Mouse (Mus musculus) liver, embryonic 13.5 days (tissue): ENCODE data around the gene Gm3327. TPM values are rescaled to one million over a fixed set of nuclear protein-coding genes. Genes with fewer than 3 reads are reported as not detected.
"Not testable (repeated sequence)": the region's sequence is repeated elsewhere in the genome, so short reads cannot be mapped to it uniquely, and the experiment has no call there.

Source experiments
- ATAC-seq: fragments of 200-750 bp; cut with Nextera tagmentation; 2 replicates; pipeline ENCODE4 v1.8.0; 2017; ENCODE audit warnings: low read depth, mild to moderate bottlenecking, moderate number of reproducible peaks, moderate library complexity
- DNase-seq: peaks from one replicate; pipeline ENCODE4 v3.0.0; 2022
- H3K27ac ChIP-seq: fragments of 300-500 bp; sonication (generic); 2 replicates; pipeline ENCODE4 v1.5.1; 2015; ENCODE audit warnings: moderate library complexity, mild to moderate bottlenecking, inconsistent platforms
- H3K27me3 ChIP-seq: fragments of 300-500 bp; sonication (generic); 2 replicates; pipeline ENCODE4 v1.6.1; 2015; ENCODE audit warnings: mild to moderate bottlenecking, inconsistent platforms
- H3K36me3 ChIP-seq: fragments of 300-500 bp; sonication (generic); 2 replicates; pipeline ENCODE4 v1.6.1; 2015; ENCODE audit warnings: mild to moderate bottlenecking, inconsistent platforms
- H3K4me1 ChIP-seq: fragments of 300-500 bp; sonication (generic); replicated peaks from 2 replicates; pipeline ENCODE4 v1.6.1; 2015; ENCODE audit warnings: inconsistent platforms
- H3K4me2 ChIP-seq: fragments of 300-500 bp; sonication (generic); 2 replicates; pipeline ENCODE4 v1.6.1; 2015; ENCODE audit warnings: inconsistent platforms, mild to moderate bottlenecking, moderate library complexity
- H3K4me3 ChIP-seq: fragments of 300-500 bp; sonication (generic); replicated peaks from 2 replicates; pipeline ENCODE4 v1.5.1; 2015; ENCODE audit warnings: mild to moderate bottlenecking, inconsistent platforms
- H3K9ac ChIP-seq: fragments of 300-500 bp; sonication (generic); 2 replicates; pipeline ENCODE4 v1.6.1; 2015; ENCODE audit warnings: mild to moderate bottlenecking, inconsistent platforms
- H3K9me3 ChIP-seq: fragments of 300-500 bp; sonication (generic); replicated peaks from 2 replicates; pipeline ENCODE4 v1.6.1; 2016; ENCODE audit warnings: inconsistent platforms
- WGBS: fragments of 180-500 bp; shearing (Covaris S2); methylation state at CpG from one replicate; pipeline ENCODE4 v1.1.7; 2015; ENCODE audit not compliant: insufficient replicate concordance; 5-methylcytosine and 5-hydroxymethylcytosine counted together
- polyA plus RNA-seq: library from polyadenylated mRNA; unstranded; fragments of >200 nt; fragmentation: Nextera tagmentation; extraction: Ambion mirVana; gene quantifications from 2 replicates; pipeline ENCODE4 v1.2.1, GENCODE M21; 2015

Gm3327 gene
- polyA plus RNA-seq: not detected in 2 replicates

DNA sequence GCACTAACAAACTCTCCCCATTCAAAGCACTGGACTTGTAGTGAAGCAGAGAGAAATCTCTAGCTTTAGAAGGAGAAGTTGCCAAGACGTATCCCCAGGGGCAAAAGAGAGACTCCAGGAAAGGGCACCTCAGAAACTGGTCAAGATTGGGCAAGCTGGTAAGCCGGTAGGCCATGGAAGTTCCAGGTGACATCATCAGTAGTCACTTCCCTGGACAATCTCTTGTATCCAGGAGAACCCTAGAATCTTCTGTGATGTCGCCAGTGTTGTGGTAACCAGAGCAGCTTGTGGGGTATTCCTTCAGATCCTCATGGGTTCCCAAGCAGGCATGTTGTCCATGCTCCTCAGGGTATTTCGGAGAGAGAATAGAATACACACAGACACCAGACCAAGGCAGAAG, at the start of gene Gm3327:
Gene Gm3327, plus strand, starts transcription at position 301 of the 400 bp plus-strand sequence.
- H3K4me3 ChIP-seq, DNase-seq, H3K9me3 ChIP-seq, H3K4me1 ChIP-seq, H3K36me3 ChIP-seq, H3K4me2 ChIP-seq, H3K27ac ChIP-seq, H3K9ac ChIP-seq, ATAC-seq, H3K27me3 ChIP-seq: not testable (repeated sequence)
- WGBS: 69% methylated on average over 4 of the region's 4 CpGs

DNA sequence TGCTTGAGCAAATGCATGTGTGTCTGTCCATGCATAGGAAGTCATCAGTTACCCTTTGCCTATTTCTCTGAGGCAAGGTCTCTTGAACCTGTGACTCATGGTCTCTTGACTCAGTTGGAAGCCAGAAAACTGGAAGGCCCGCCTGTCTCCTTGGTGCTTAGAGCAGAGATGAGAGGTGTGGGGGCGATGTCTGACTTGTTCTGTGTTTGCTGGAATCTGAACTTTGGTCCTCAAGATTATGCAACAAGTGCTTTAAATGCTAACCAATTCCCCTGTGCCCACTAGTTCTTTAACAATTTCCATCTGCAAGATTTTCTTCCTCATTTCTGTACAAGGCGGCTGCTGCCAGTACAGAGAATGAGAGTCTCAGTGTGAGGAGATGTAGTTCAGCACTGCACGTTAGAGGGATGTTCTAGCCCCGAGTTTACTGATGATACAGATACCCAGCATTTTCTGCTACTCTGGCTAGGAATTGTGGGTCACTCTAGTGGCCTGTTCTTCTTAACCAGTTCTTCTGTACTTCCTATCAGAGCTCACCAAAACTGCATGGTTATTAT, 45.8 kb upstream of the Gm3327 start:
- 47% methylated on average over 5 of the region's 5 CpGs for WGBS
- ATAC-seq, H3K27ac ChIP-seq, H3K4me1 ChIP-seq, H3K9me3 ChIP-seq, H3K36me3 ChIP-seq, H3K4me3 ChIP-seq, H3K9ac ChIP-seq, H3K27me3 ChIP-seq, H3K4me2 ChIP-seq, DNase-seq: not testable (repeated sequence)

DNA sequence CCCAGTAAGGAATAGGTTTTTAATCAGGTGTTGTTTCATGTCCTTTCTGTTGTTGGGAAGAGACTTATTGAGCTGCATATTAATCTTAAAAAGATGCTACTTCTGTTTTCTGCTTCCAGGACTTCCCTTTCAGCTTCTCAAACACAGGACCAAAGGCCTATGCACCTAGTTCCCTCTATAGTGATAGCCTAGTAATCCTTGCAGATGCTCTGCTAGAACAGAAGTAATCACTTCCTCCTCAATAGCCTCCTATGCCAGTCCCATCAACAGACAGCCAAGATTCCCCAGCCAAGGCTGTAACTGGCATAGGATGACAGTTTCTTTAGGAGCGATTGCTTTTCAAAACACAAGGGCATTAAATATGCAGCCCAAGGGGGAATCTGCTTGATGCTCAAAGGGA, 37.1 kb upstream of the Gm3327 start:
- not testable (repeated sequence) for H3K27me3 ChIP-seq, H3K4me2 ChIP-seq, H3K36me3 ChIP-seq, ATAC-seq, DNase-seq, H3K4me3 ChIP-seq, H3K9ac ChIP-seq, H3K4me1 ChIP-seq, H3K9me3 ChIP-seq, H3K27ac ChIP-seq
- 67% methylated on average over 1 of the region's 1 CpGs for WGBS

DNA sequence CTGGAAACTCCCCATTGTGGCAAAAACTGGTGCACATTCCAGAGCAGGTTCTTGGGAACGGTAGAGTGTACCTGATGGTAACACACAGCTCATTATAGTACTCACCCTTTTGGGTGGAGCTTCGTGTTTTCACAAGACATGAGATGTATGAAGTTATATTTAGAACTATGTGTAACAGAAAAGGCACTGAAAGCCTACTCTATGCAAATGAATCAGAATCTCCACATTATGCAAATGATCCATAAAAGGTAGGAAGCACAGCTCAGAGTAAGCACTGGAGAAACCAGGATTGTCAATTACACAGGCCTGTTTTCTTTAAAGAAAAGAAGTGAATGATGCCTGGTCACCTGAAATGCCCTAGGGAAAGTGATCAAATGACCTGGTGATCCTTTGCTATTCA, 36.1 kb upstream of the Gm3327 start:
- H3K4me3 ChIP-seq, DNase-seq, H3K36me3 ChIP-seq, H3K4me2 ChIP-seq, H3K9ac ChIP-seq, H3K27me3 ChIP-seq, H3K27ac ChIP-seq, H3K4me1 ChIP-seq, ATAC-seq, H3K9me3 ChIP-seq: not testable (repeated sequence)
- WGBS: 29% methylated on average over 2 of the region's 2 CpGs

DNA sequence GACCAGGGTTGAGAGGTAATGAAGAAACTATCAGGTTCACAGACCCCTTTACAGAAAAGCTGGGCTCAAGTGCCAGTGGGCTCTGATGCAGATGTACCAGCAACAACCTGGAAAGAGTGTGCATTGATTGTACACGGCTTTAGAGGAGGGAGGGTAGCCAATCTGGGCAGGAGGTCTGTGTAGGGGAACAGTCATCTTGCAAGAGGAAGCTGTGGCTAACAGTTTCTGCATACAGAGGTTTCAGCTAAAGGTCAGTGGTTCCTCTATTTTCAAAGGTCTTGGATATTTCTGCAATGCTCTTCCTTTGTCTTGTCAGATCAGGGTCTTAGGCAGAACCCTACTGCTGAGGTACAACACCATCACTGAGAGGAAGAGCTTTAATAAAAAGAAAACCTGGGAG, 32.1 kb upstream of the Gm3327 start:
- H3K27me3 ChIP-seq, H3K27ac ChIP-seq, H3K4me2 ChIP-seq, H3K4me3 ChIP-seq, H3K9ac ChIP-seq, H3K36me3 ChIP-seq, H3K4me1 ChIP-seq, ATAC-seq, DNase-seq, H3K9me3 ChIP-seq: not testable (repeated sequence)
- 9% methylated on average over 1 of the region's 1 CpGs for WGBS

DNA sequence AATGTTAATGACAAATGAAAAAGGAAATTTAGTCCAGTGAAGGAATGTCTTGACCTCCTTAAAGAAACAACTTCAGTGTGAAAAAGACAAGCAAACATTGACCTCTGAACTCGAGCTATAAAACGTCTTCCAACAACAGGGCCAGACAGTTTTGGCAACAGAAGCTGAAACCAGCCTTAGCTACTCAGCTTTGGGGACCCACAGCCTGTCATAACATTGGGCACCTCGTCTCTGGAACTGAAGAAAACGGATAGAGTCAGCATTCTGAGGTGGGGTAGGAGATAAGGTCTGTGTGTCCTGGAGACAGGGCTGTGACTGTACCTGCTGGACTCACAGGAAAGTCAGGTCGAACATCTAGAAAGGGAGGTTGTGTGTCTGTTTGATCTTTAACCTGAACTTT, 29.2 kb upstream of the Gm3327 start:
- 30% methylated on average over 5 of the region's 5 CpGs for WGBS
- H3K4me1 ChIP-seq, H3K4me2 ChIP-seq, H3K9ac ChIP-seq, H3K36me3 ChIP-seq, H3K27me3 ChIP-seq, H3K4me3 ChIP-seq, H3K9me3 ChIP-seq, DNase-seq, ATAC-seq, H3K27ac ChIP-seq: not testable (repeated sequence)

DNA sequence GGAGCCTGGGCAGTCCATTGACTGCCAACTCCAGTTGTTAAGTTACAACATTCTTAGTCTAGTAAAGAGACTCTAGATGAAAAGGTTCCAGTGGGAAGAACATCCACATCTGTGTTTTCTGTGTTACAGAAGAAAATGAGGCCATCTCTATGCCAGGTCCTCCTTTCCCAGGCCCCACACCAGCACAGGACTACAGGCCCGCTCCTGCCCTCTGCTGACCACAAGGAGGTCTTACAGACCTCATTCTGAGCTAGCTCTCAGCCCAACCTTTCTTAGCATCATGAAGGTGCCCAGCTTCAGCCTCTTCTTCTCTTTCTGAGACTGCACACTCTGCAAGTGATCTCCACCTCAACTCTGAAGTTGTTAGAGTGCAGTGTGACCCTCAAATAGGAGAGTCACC, 23.6 kb upstream of the Gm3327 start:
- ATAC-seq: peak; percentile 74
- H3K9ac ChIP-seq, DNase-seq: not testable (repeated sequence)

DNA sequence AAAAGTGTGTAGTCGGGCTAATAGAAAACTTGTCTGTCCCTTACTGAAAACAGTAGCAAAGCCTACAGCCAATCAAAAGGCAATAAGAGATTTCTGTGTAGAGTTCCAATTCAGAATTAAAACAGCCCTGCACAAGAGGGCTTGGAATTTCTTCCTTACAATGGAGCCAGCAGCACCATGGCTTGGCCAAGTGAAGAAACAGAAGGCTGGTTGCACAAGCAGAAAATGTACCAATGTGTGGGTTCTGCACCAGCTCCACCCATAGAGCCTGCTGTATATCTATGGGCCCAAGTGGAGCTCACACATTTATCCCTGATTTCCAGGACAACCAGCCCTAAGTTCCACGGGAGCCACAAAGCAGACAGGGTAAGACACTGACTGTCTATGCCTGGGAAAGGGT, 21.3 kb upstream of the Gm3327 start, which contains the start of gene Ear2:
Gene Ear2, plus strand, starts transcription at position 301 of the 400 bp plus-strand sequence.
- not testable (repeated sequence) for H3K4me3 ChIP-seq, H3K9ac ChIP-seq, DNase-seq, H3K4me1 ChIP-seq, H3K9me3 ChIP-seq, H3K27ac ChIP-seq, ATAC-seq, H3K4me2 ChIP-seq, H3K27me3 ChIP-seq, H3K36me3 ChIP-seq
- 47% methylated on average over 2 of the region's 2 CpGs for WGBS

More for the DNA sequence above, 23.6 kb upstream of the Gm3327 start:
- not testable (repeated sequence) for H3K4me2 ChIP-seq, H3K27ac ChIP-seq, H3K36me3 ChIP-seq, H3K9me3 ChIP-seq, H3K4me3 ChIP-seq, H3K4me1 ChIP-seq, H3K27me3 ChIP-seq
- WGBS: no CpG with 5 or more reads among the region's 1 CpGs

DNA sequence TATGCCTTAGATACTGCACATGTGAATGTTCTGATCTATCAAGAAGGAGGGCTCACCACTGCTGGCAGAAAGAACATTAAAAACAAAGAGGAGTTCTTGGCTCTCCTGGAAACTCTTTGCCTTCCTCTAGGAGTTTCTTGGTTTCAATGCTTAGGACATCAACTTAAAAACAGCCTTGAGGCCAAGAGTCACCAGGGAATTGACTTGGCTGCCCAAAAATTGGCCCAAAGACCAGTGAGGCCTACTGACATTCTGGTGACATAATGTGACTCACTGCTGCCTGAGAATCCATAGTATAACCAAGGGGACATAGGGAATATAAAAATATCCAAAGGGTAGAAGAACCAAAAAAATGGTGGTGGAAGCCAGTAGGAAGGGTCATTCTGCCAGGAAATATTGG, 12.7 kb upstream of the Gm3327 start:
- Histone ChIP-seq H3K4me1 (no peaks in the 10 kb centered on the region), H3K27me3 (no peaks in the 10 kb centered on the region), H3K4me3 (no peak overlapping the region), H3K4me2 (no peak overlapping the region), H3K9me3 (no peaks in the 10 kb centered on the region), H3K9ac (no peak overlapping the region), H3K36me3 (no peaks in the 10 kb centered on the region), H3K27ac (no peak overlapping the region)
- ATAC-seq (no peak), DNase-seq (no peak)

Other genes starting within 250 kb of the Gm3327 start
- gene Ear1, start 248.3 kb upstream of the Gm3327 start, polyA plus RNA-seq: 9.1 and 12.0 TPM in 2 replicates
- gene Ear10, start 200.3 kb upstream of the Gm3327 start, polyA plus RNA-seq: not detected in 2 replicates
- gene Gm8113, start 198.5 kb upstream of the Gm3327 start, polyA plus RNA-seq: 9.1 and 11.2 TPM in 2 replicates
- not detected in 2 replicates for gene Ang5, start 166.8 kb upstream of the Gm3327 start, polyA plus RNA-seq
- gene Ang6, start 121.6 kb upstream of the Gm3327 start, polyA plus RNA-seq: not detected in 2 replicates
- gene Ear2, start 21.2 kb upstream of the Gm3327 start, polyA plus RNA-seq: 10.1 and 11.0 TPM in 2 replicates
- gene Gm8212, start 73.8 kb downstream of the Gm3327 start, polyA plus RNA-seq: not detected in 2 replicates
- gene 4930503E14Rik, start 89.4 kb downstream of the Gm3327 start, polyA plus RNA-seq: not detected in 2 replicates
- gene Gm8220, start 161.7 kb downstream of the Gm3327 start, polyA plus RNA-seq: not detected in 2 replicates
- gene Gm5930, start 214.7 kb downstream of the Gm3327 start, polyA plus RNA-seq: not detected in 2 replicates
- gene Gm8229, start 241.5 kb downstream of the Gm3327 start, polyA plus RNA-seq: not detected in 2 replicates